Mouse (Mus musculus): ENCODE results near the gene Lbx1. TPM values are rescaled to one million over a fixed set of nuclear protein-coding genes. Genes with fewer than 3 reads are reported as not detected.

Gene Lbx1
- polyA plus RNA-seq, 1 experiment from 2014 or later = 16.9 TPM

DNA sequence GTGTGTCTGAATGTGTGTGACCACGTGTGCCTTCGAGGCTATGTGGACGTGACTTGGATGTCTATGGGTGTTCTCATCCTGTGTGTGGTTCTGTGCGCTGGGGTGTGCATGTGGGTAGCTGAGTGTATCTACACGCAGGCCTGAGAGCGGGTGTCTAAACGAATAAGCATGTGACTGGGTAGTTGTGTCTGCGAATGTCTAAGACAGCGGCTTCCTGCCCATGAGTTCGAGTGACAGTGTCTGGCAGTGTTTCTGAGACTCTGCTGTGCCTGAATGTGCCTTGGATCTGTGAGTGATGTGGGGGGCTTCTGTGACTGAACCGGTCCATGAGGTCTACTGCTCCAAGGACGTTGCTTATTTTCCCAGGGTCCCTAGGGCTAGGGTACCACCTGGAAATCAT lies 10.5 kb downstream of the Lbx1 start:
- Histone ChIP-seq H3K4me2 (peak overlapping the region; percentile 35), H3K4me3 (replicated peaks) (no peak overlapping the region), H3K9me3 (replicated peaks) (no peaks in the 10 kb centered on the region), H3K9ac (replicated peaks) (no peak overlapping the region), H3K36me3 (no peaks in the 10 kb centered on the region), H3K27ac (replicated peaks) (peak overlapping the region; percentile 60), H3K4me1 (peaks cover 87% of the 10 kb centered on the region), H3K27me3 (replicated peaks) (peaks cover 58% of the 10 kb centered on the region)
- 2% methylated on average over 12 of the region's 12 CpGs for WGBS
- 0 out of 2 replicates have a peak, but pooled peaks have one; percentile 22 for ATAC-seq (ENCODE audit: low FRiP score)

DNA sequence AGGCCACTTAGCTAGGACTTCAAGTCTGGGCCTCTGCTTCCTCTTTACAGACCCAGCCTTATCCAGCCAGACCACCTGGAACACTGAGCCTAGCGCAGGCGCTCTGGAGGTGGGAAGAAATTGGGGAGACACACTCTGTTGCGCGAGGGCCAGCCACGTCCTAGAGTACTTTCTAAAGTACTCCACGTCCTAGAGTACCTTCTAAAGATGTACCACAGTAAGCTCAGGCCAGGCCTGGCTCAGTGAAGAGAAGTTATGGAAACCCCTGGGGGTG lies 11.4 kb downstream of the Lbx1 start:
- H3K4me2 ChIP-seq = peak overlapping the region; percentile 51
- peaks cover 78% of the 10 kb centered on the region for H3K4me1 ChIP-seq
- H3K27ac ChIP-seq (replicated peaks) = no peak overlapping the region; the same call in 1 of the 2 replicates
- 2% methylated on average over 6 of the region's 6 CpGs for WGBS
- no peak overlapping the region for H3K9ac ChIP-seq (replicated peaks)
- H3K4me3 ChIP-seq (replicated peaks) = no peak overlapping the region
- H3K36me3 ChIP-seq = no peaks in the 10 kb centered on the region
- H3K9me3 ChIP-seq (replicated peaks) = no peaks in the 10 kb centered on the region
- H3K27me3 ChIP-seq (replicated peaks) = peaks cover 65% of the 10 kb centered on the region
- ATAC-seq (ENCODE audit: low FRiP score) = no peak

GRCm38 (mm10) chr19:45223413-45224285 lies 12.0 kb downstream of the Lbx1 start:
- Histone ChIP-seq H3K9ac (replicated peaks) (peak overlapping the region; percentile 32), H3K27ac (replicated peaks) (peak overlapping the region; percentile 58; the same call in 1 of the 2 replicates), H3K27me3 (replicated peaks) (peaks cover 68% of the 10 kb centered on the region), H3K4me2 (peak overlapping the region; percentile 51), H3K4me1 (peaks cover 72% of the 10 kb centered on the region), H3K36me3 (no peaks in the 10 kb centered on the region), H3K4me3 (replicated peaks) (peak overlapping the region; percentile 9; the same call in 1 of the 2 replicates), H3K9me3 (replicated peaks) (no peaks in the 10 kb centered on the region)
- 2% methylated on average over 49 of the region's 49 CpGs for WGBS
- no peak for ATAC-seq (ENCODE audit: low FRiP score)

DNA sequence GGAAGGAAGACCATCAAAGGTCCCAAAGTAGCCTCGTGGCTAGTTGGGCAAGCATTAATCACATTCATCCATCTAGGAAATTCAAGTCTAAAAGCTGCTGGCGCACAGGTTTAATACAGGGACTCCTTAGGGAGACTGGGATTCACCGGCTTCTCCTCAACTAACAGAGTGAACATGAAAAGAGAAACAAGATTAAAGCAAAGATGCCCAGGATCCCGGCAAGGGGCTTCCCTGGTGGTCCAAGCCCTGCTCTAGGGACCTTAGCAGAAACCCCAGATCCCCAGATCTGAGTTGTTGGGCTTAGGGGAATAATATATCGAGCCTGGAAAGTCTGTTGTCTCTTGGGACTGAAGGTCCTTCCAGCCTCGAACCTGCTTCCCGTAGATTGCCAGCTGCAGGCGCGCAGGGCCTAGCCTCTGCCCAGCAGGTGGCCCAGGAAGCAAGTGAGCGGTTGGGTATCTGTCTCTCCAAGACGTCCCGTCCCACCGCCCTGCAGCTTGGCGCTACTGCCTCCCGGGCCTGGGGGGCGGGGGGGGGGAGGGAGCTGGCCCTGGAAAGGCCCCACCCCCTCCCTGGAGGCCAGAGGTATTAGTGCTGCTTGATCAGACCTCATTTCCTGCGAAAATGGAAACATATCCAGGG lies 13.3 kb downstream of the Lbx1 start:
- Histone ChIP-seq H3K4me1 (peaks cover 58% of the 10 kb centered on the region), H3K36me3 (no peaks in the 10 kb centered on the region), H3K9me3 (replicated peaks) (no peaks in the 10 kb centered on the region), H3K4me3 (replicated peaks) (no peak overlapping the region), H3K9ac (replicated peaks) (no peak overlapping the region), H3K27me3 (replicated peaks) (peaks cover 70% of the 10 kb centered on the region), H3K27ac (replicated peaks) (no peak overlapping the region), H3K4me2 (no peak overlapping the region)
- 4% methylated on average over 16 of the region's 17 CpGs for WGBS
- no peak for ATAC-seq (ENCODE audit: low FRiP score)

- no peak overlapping the region for H3K27ac ChIP-seq (replicated peaks)
- peaks cover 50% of the 10 kb centered on the region for H3K4me1 ChIP-seq
- ATAC-seq (ENCODE audit: low FRiP score) = no peak
- H3K4me2 ChIP-seq = peak overlapping the region; percentile 65
- no peaks in the 10 kb centered on the region for H3K36me3 ChIP-seq
- H3K4me3 ChIP-seq (replicated peaks) = peak overlapping the region; percentile 28
- 2% methylated on average over 9 of the region's 9 CpGs for WGBS
- H3K9ac ChIP-seq (replicated peaks) = peak overlapping the region; percentile 30; the same call in 1 of the 2 replicates
- H3K9me3 ChIP-seq (replicated peaks) = no peaks in the 10 kb centered on the region
- H3K27me3 ChIP-seq (replicated peaks) = peaks cover 62% of the 10 kb centered on the region
Observed at GRCm38 (mm10) chr19:45221458-45221783, 14.2 kb downstream of the Lbx1 start.

DNA sequence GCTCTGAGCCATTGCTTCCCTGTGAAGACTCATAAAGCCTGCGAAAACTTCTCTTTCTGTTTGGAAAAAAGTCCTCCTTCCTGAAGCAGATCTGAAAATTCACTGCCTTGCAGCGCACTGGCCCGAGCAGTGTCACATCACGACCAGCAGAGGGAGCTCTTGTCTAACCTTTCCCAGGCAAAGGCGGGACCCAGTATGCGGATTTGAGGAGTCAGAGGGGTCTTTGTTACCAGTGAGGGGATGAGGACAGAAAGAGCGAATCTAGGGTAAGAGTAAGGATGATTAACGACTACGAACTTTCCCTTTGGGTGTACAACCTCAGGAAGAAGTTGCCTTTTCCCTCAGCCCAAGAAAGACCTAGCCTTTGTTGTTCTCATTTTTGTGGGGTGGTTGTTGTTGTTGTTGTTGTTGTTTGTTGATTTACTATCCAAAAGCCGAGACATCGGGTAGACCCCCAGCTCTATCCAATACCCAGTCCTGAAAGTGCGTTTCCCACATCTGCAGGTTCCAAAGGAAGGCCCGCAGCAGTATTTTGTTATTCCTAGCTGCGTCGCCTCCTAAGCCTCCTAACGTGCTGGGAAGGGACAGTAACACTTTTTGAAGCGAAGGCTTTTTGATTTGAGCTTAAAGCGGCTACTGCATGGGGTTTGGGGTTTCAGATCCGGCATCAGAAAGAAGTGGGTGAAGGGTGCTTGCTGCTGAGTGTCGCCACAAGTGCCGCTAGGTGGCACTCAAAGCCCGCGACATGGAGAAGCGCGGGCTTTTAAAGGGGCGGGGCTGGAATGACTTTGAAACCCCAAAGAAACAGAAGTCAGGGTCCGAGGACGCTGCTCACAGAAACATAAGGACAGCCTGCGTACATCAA lies 14.8 kb downstream of the Lbx1 start:
- Histone ChIP-seq H3K27ac (replicated peaks) (0 out of 2 replicates have a peak overlapping the region, but pooled peaks have one; percentile 46), H3K9me3 (replicated peaks) (no peaks in the 10 kb centered on the region), H3K9ac (replicated peaks) (peak overlapping the region; percentile 30; the same call in 1 of the 2 replicates), H3K4me2 (peak overlapping the region; percentile 65), H3K36me3 (no peaks in the 10 kb centered on the region), H3K4me3 (replicated peaks) (peak overlapping the region; percentile 28), H3K27me3 (replicated peaks) (peaks cover 57% of the 10 kb centered on the region), H3K4me1 (peaks cover 45% of the 10 kb centered on the region)
- WGBS = 2% methylated on average over 29 of the region's 29 CpGs
- peak; percentile 80 for ATAC-seq (ENCODE audit: low FRiP score)

DNA sequence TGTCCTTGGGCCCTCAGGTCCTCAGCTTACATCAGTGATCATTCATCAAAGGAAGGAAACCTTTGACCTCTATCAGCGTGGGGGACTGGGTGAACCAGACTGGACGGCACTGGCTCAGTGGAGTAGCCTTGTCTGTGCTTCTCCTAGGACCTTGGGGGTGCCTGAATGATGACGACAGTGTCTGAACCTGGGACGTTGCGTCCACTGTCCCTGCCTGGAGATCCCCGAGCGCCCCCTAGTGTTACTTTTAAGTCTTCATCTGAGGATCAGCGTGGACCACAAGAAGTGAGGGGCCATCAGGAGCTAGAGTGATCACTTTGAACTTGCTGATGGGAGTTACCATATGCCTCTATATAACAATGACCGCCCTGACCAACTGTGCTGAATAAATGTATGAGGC lies 19.4 kb downstream of the Lbx1 start:
- Histone ChIP-seq H3K27me3 (replicated peaks) (peaks cover 24% of the 10 kb centered on the region), H3K4me3 (replicated peaks) (no peak overlapping the region), H3K4me2 (no peak overlapping the region), H3K9ac (replicated peaks) (no peak overlapping the region), H3K4me1 (peaks cover 6% of the 10 kb centered on the region), H3K36me3 (no peaks in the 10 kb centered on the region), H3K27ac (replicated peaks) (no peak overlapping the region), H3K9me3 (replicated peaks) (no peaks in the 10 kb centered on the region)
- ATAC-seq (ENCODE audit: low FRiP score) = no peak
- 4% methylated on average over 9 of the region's 9 CpGs for WGBS

- H3K4me3 ChIP-seq (replicated peaks) = no peak overlapping the region
- no peak for ATAC-seq (ENCODE audit: low FRiP score)
- 70% methylated on average over 4 of the region's 4 CpGs for WGBS
- H3K4me1 ChIP-seq = no peaks in the 10 kb centered on the region
- H3K9me3 ChIP-seq (replicated peaks) = no peaks in the 10 kb centered on the region
- no peak overlapping the region for H3K27ac ChIP-seq (replicated peaks)
- H3K36me3 ChIP-seq = no peaks in the 10 kb centered on the region
- H3K9ac ChIP-seq (replicated peaks) = no peak overlapping the region
- H3K4me2 ChIP-seq = no peak overlapping the region
- H3K27me3 ChIP-seq (replicated peaks) = peaks cover 23% of the 10 kb centered on the region
Observed at GRCm38 (mm10) chr19:45215431-45215830, 20.2 kb downstream of the Lbx1 start.

- Histone ChIP-seq H3K27ac (replicated peaks) (no peak overlapping the region), H3K27me3 (replicated peaks) (peaks cover 24% of the 10 kb centered on the region), H3K4me3 (replicated peaks) (no peak overlapping the region), H3K9me3 (replicated peaks) (no peaks in the 10 kb centered on the region), H3K4me1 (no peaks in the 10 kb centered on the region), H3K4me2 (no peak overlapping the region), H3K9ac (replicated peaks) (no peak overlapping the region), H3K36me3 (no peaks in the 10 kb centered on the region)
- 85% methylated on average over 14 of the region's 14 CpGs for WGBS
- no peak for ATAC-seq (ENCODE audit: low FRiP score)
Observed at GRCm38 (mm10) chr19:45209776-45210422, 25.7 kb downstream of the Lbx1 start.

- no peak for ATAC-seq (ENCODE audit: low FRiP score)
- no peaks in the 10 kb centered on the region for H3K9me3 ChIP-seq (replicated peaks)
- no peak overlapping the region for H3K9ac ChIP-seq (replicated peaks)
- WGBS = 69% methylated on average over 1 of the region's 1 CpGs
- H3K27me3 ChIP-seq (replicated peaks) = peaks cover 24% of the 10 kb centered on the region
- no peak overlapping the region for H3K4me2 ChIP-seq
- H3K4me1 ChIP-seq = no peaks in the 10 kb centered on the region
- H3K27ac ChIP-seq (replicated peaks) = no peak overlapping the region
- H3K36me3 ChIP-seq = no peaks in the 10 kb centered on the region
- H3K4me3 ChIP-seq (replicated peaks) = no peak overlapping the region
Observed at GRCm38 (mm10) chr19:45209191-45209590, 26.4 kb downstream of the Lbx1 start.

- ATAC-seq (ENCODE audit: low FRiP score) = no peak
- Histone ChIP-seq H3K4me3 (replicated peaks) (no peak overlapping the region), H3K36me3 (no peaks in the 10 kb centered on the region), H3K9ac (replicated peaks) (no peak overlapping the region), H3K27me3 (replicated peaks) (peaks cover 24% of the 10 kb centered on the region), H3K4me2 (peak overlapping the region; percentile 31), H3K4me1 (no peaks in the 10 kb centered on the region), H3K9me3 (replicated peaks) (no peaks in the 10 kb centered on the region), H3K27ac (replicated peaks) (no peak overlapping the region)
- 22% methylated on average over 22 of the region's 22 CpGs for WGBS
Observed at GRCm38 (mm10) chr19:45208438-45209060, 27.1 kb downstream of the Lbx1 start.
